Mouse (Mus musculus) ovary, postnatal 10 days (tissue): ENCODE results near the gene Rab3gap1.
A peak's percentile ranks its signal among the peaks of the same experiment; 100 is the strongest.

Experiments
- DNase-seq: peaks from one replicate; pipeline ENCODE4 v3.0.0; 2022; ENCODE audit warnings: low spot score

The Rab3gap1 gene

GRCm38 (mm10) chr1:127868300-127869261 lies at the start of gene Rab3gap1:
Rab3gap1 (plus strand) TSS chr1:127868773.
- peak; percentile 73 for DNase-seq

GRCm38 (mm10) chr1:127827325-127827724 lies 41.2 kb upstream of the Rab3gap1 start:
- no peak for DNase-seq

DNA sequence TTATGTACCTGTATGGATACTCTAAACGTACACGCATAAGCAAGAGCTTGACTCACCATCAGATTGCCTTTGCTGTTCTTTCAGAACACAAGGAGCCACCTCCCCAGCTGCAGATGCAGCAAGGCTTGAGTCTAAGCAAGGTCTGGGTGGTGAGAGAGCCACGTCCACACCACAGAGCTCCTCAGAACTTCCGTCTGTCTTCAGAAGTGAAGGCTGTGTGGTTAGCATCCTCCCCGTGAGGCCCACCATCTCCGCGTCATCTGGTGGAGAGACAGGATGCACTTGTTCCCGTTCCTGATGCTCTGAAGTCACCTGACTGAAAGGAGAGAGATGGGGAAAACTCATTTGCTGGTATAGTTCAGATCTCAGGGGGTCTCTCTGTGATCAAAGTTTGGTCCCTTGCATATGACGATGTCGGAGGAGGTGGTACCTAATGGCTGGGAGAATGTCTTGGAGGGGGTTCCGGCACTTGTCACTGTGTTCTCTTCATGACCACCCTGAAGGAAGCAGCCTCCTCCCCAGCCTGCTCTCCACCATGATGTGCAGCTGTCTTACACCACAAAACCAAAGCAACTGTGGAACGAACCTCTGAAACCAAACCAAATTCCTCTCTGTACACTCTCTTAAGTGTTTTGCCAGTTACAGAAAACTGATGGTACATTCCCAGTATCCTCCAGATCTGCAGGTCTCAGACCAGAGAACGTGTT lies 38.2 kb upstream of the Rab3gap1 start:
- DNase-seq, result no peak

DNA sequence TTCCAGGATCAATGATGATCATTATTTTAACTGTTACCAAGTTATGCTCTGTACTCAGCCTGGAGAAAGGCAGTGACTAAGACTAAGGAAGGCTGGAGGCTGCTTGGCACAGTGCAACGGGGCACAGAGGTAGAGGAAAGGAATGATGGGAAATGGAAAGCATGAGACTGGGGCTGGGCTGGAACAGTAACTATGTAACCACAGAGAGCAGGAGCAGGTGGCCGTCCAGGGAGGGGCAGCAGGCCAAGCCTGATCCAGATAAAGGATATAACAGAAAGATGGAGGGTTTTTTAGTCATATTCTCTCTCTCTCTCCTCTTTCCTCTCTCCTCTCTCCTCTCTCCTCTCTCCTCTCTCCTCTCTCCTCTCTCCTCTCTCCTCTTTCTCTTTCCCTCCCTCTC lies 34.9 kb upstream of the Rab3gap1 start:
- no peak for DNase-seq

GRCm38 (mm10) chr1:127834202-127834601 lies 34.4 kb upstream of the Rab3gap1 start:
- DNase-seq, result no peak

DNA sequence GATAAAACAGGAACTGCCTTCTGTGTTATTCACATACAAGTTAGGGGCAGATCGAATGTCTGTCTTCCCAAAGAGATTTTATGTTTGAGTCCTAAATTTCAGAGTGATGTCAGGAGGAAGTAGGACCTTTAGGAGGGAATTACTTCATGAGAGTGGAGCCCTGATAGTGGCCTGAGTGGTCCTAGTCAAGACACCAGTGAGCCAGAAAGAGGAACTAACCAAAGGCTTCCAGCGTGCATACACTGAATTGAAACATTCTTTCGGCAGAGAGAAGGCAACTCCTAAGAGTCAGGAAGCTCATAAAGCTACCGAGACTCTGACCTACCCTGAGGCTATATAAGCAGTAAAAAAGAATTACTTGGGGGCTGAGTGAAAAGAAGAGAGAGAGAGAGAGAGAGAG lies 32.0 kb upstream of the Rab3gap1 start:
- no peak for DNase-seq

- no peak for DNase-seq
These were observed 30.0 kb upstream of the Rab3gap1 start for GRCm38 (mm10) chr1:127838602-127839001.

DNA sequence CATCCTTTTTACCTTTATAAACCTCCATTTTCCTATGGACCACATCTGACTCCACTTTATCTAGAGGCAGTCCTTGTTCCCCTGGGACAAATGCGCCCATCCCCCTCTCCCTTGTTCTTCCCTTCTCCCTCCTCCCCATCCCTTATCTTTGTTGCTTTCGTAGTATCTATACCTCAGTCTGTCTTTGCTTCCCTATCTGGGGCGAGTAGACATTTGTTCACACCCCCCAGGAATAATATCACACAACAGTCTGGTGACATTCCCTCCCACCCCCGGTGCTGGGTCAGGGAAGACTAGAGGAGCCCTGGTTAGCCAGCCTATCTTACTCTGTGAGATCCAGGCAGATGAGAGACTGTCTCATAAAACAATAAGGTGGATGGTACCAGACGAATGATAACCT lies 23.1 kb upstream of the Rab3gap1 start:
- DNase-seq, result no peak

DNA sequence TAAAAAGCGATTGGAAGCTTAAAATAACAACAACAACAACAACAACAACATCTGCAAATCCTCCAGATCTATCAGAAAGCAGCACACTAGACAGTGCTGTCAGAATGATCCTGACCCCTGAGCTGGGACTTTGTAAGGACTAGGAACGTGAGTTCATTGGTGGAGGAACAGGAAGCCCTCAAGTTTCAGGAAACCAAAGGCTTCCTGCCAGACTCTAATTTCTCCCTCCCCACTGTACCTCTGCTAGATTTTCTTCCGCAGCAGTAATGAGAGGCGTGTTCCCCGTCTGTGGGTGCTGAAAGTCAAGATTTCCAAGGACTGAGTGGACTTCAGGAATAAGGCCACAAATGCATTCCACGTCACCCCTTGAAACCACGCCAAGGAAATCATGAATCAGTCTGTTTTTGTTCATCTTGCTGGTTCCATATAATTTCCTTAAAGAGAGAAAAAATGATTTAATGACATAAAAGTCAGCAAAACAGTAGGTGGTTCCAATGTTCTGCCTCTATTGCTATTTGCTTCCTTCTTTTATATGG lies 18.4 kb upstream of the Rab3gap1 start:
- no peak for DNase-seq

GRCm38 (mm10) chr1:127854486-127855222 lies 13.9 kb upstream of the Rab3gap1 start, which contains the start of gene Map3k19:
Map3k19 (minus strand) TSS chr1:127855031.
- DNase-seq, result no peak

DNA sequence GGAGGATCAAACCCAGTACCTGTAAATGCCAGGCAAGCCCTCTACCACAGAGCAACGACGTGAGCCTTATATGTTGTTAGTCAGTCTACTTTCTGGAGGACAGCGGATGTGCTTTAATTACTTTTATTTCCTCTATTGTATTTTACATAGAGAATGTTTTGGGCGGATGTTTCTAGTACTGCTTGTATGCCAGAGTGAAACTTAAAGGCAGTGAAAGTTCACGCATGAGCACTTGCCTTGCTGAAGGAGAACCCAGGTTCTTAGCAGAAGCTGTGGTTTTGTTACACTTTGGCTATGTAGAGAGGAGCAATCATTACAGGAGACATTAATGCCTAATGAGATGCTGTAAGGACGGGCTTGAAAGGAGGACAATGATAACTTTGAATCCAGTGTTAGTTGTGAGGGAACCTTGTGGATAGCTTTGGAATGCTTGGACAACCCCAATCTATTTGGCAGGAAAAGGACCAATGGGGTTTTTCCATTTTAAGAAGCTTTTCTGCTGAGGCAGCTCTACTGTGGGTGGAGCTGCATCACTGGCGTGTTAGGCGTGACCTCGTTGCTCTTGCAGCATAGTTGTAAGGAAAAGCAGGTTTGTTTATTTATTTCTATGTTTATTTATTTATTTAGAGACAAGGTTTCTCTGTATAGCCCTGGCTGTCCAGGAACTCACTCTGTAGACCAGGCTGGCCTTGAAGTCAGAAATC lies 9.5 kb upstream of the Rab3gap1 start:
- no peak for DNase-seq

DNA sequence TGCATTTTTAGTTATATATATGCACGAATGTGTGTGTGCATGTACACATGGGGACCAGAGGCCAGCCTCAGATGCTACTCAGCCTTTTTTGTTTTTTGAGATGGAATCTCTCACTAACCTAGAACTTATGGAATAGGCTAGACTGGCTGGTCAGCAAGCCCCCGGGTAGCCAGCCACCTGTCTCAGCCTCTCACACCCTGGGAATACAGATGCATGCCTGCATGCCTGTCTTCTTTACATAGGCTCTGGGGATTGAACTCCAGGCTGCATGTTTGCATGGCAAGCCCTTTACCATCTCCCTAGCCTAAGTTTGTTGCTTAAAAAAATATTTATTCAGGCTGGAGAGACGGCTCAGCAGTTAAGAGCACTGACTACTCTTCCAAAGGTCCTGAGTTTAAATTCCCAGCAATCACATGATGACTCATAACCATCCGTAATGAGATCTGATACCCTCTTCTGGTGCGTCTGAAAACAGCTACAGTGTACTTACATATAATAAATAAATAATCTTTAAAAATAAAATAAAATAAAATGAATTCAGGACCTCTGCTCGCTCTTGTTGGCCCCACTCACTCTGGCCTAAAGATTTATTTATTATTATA lies 8.7 kb upstream of the Rab3gap1 start:
- DNase-seq, result no peak

DNA sequence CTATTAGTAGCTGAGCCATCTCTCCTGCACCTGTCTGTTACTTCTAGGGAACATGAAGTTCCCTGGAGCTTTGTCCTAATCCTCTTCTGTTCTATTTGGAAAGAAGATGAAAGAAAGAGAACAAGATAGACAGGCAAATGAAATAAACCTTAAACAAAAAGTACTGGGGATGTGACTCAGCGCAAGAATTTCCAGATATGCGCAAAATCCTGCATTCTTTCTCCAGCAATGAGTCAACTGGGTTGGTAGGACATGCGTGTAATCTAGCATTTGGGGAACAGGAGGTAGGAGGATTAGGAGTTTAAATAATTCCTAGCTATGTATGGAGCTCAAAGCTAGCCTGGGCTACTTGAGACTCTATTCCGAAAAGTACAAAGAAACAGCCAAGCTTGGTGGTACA lies 8.1 kb upstream of the Rab3gap1 start:
- DNase-seq, result no peak

GRCm38 (mm10) chr1:127861900-127862299 lies 6.7 kb upstream of the Rab3gap1 start:
- DNase-seq, result no peak

DNA sequence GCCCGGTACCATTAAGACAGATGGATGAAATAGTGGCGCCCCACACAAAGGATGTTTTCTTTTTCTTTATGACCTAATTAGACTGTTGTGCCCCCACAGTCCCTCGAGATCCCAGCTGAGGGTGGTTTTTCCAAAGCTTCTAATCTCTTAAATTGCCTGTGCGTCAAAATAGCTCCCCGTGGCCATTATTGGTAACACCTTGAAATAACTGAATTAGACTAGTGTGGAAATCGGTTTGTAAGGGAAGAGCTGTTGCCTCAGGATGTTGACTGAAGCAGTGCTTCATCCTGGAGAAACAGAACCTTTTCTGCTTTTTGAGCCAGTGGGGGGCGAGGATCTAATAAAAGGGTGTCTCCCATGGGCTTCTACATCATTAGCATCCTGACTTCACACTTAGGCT lies 4.8 kb upstream of the Rab3gap1 start:
- no peak for DNase-seq

DNA sequence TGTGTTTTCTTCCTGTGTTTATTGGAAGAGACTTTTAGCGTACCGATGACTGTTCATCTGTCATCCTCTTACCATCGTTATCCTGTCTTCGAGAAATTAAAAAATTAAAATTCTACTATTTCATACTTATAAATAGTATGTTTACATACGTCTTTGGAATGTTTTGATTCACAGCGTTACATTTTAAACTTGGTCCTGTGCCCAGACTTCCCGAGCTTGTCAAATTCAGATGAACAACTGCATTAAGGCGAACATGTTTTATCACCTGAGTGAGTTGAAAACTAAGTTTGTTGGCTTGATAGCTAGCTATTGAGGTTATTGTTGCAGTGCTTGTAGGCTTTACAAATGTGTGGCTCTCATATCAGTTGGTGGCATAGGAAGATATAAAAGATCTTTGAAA lies 703 bp downstream of the Rab3gap1 start:
- DNase-seq, result no peak

- DNase-seq, result no peak
These were observed 30.8 kb downstream of the Rab3gap1 start for GRCm38 (mm10) chr1:127899401-127899800.

- DNase-seq, result no peak
These were observed 36.3 kb downstream of the Rab3gap1 start for GRCm38 (mm10) chr1:127904774-127905385.

DNA sequence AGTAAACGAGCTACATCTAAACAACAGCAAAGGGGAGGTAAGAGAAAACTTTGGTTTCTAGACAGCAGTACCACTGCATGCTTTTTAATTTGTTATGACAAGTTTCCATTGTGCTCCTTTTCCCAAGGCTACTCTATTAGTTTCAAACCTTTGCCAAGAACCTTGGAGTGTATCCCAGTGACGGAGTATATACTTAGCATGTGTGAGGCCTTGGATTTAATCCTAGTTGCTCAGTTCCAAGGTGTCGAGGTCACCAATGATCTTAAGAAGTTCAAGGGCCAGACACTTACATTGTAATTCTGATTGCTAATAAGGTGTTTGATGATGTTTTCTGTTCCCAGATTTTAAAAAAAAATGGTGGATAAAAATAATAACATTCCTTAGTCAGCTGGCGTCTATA lies 44.5 kb downstream of the Rab3gap1 start:
- no peak for DNase-seq

GRCm38 (mm10) chr1:127915316-127915715 lies 46.7 kb downstream of the Rab3gap1 start:
- DNase-seq, result no peak

DNA sequence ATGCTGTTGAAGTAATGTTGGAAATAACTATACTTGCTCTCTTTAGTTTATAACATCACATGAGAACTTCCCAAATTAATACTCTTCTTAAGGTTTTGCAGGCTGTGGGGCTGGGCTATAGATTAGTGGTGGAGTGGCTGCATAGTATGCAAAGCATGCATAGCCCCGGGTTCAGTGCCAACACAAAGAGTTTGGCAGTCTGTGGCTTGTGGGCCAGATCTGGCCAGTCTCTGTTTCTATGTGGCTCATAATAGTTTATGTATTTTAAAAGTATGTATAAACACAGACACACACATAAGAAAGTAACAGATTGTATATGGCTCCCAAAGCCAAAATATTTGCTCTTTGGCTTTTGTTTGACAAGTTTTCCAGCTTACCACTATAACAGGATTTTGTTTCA lies 47.2 kb downstream of the Rab3gap1 start:
- DNase-seq, result no peak
